16 mouse cellular contexts compared by ENCODE assay signal in genomic region chr19:6423241-6423640, GRCm38 (mm10). TPM values are rescaled to one million over a fixed set of nuclear protein-coding genes. Genes with fewer than 3 reads are reported as not detected.
DNase-seq lines count a peak whose midpoint lies in the region; TF ChIP-seq lines count a peak whose summit lies in the region.
"Had no signal": no experiment of that assay in that cellular context is flagged by ENCODE, and none has a peak within 500 bp of the region (broad histone marks: within the 10 kb centered on the region; RNA-seq: fewer than 3 reads in every experiment).

No protein-coding gene starts in this region.

- H3K4me3 ChIP-seq in layer of hippocampus, adult 2 months = no peak overlapping the region
- H3K4me3 ChIP-seq: limb, embryonic 12.5 days; liver, embryonic 15.5 days; neural tube, embryonic 15.5 days had no signal

- DNase-seq in cerebellum, postnatal 14 days = peak; percentile 40 to 47
- DNase-seq in cerebellum, adult 8-10 months = no peak
- peak in 1 of 2 experiments; percentile 69 for DNase-seq in layer of hippocampus, adult 2 months (ENCODE audit: low spot score in 2 of 2)
- no peak for DNase-seq in layer of hippocampus, postnatal 14 days (ENCODE audit: low spot score in 2 of 2)
- DNase-seq in layer of hippocampus, adult 9-11 months = peak; percentile 83
- DNase-seq in right cerebral cortex, postnatal 14 days = peak; percentile 60
- no peak for DNase-seq in adrenal gland, adult (ENCODE audit: inconsistent age in 2 of 2, low spot score in 1 of 2)
- DNase-seq: gastrocnemius, postnatal 14 days; kidney, adult 9 months; kidney, postnatal 4 days; lung, postnatal 10 days; retina, postnatal 1 day had no signal

- no peak for TF ChIP-seq CTCF in layer of hippocampus, adult 2 months (conservative IDR thresholded peaks at IDR 0.05)

- peak overlapping the region; percentile 33; the same call in 1 of the 2 replicates for H3K27ac ChIP-seq in layer of hippocampus, adult 2 months
- H3K27ac ChIP-seq: limb, embryonic 12.5 days; liver, embryonic 15.5 days; neural tube, embryonic 15.5 days had no signal

RNA-seq across cellular contexts. Expression of gene Nrxn2, which starts 4.7 kb away (rescaled TPM):
- total RNA-seq in layer of hippocampus, adult 2 months (2021) = 100 to 1,000 TPM; 405 to 437 TPM
- total RNA-seq in layer of hippocampus, postnatal 14 days (2021) = 100 to 1,000 TPM; 549 to 577 TPM
- total RNA-seq: megakaryocyte-erythroid progenitor cell, adult 5-6 weeks had no signal

RNA-seq across cellular contexts. Expression of gene Rasgrp2, which starts 24.1 kb away (rescaled TPM):
- 10 to 100 TPM; 31.3 to 36.7 TPM for total RNA-seq in layer of hippocampus, adult 2 months (2021)
- total RNA-seq in layer of hippocampus, postnatal 14 days (2021) = 10 to 100 TPM; 40.2 to 44.9 TPM

RNA-seq across cellular contexts. Expression of gene Pygm, which starts 39.0 kb away (rescaled TPM):
- total RNA-seq in layer of hippocampus, adult 2 months (2021) = 10 to 100 TPM; 13.0 to 18.8 TPM
- 10 to 100 TPM; 28.0 to 37.5 TPM for total RNA-seq in layer of hippocampus, postnatal 14 days (2021)

RNA-seq across cellular contexts. Expression of gene Sf1, which starts 59.8 kb away (rescaled TPM):
- total RNA-seq in layer of hippocampus, adult 2 months (2021) = 100 to 1,000 TPM; 208 to 222 TPM
- 100 to 1,000 TPM; 182 to 189 TPM for total RNA-seq in layer of hippocampus, postnatal 14 days (2021)

Comparison
In these comparisons a context has a peak if more than half of its experiments do, and no peak if none do; other contexts are left out.
1. DNase-seq: peak in cerebellum, postnatal 14 days (2 of 2), layer of hippocampus, adult 9-11 months (single experiment) and right cerebral cortex, postnatal 14 days (single experiment); none in cerebellum, adult 8-10 months (single experiment), layer of hippocampus, postnatal 14 days (0 of 2) and adrenal gland, adult (0 of 2).